Mouse (Mus musculus) hematopoietic stem cell, adult 5-6 weeks (primary cell): Measurements from ENCODE around the gene Ptprh. TPM values are rescaled to one million over a fixed set of nuclear protein-coding genes. Genes with fewer than 3 reads are reported as not detected.

Source experiments
- ATAC-seq, 2 experiments: fragments of 125-278 bp in 1 of 2; replicated peaks in 1 of 2; 2 replicates each; pipeline ENCODE4 v1.8.0; 2016 to 2017; ENCODE audit warnings: inconsistent platforms in 2 of 2, mild to moderate bottlenecking in 2 of 2, moderate number of reproducible peaks in 2 of 2, low read depth in 1 of 2, moderate TSS enrichment in 1 of 2; ENCODE audit not compliant: low FRiP score in 2 of 2, poor library complexity in 2 of 2, severe bottlenecking in 2 of 2, insufficient read depth in 1 of 2, low TSS enrichment in 1 of 2
- total RNA-seq: library from RNA; stranded (forward); fragments of 172-1452, 232-1000 nt; gene quantifications from 2 replicates; pipeline ENCODE4 v1.2.3, GENCODE M21; 2017

Ptprh gene
- not detected in 2 replicates for total RNA-seq

DNA sequence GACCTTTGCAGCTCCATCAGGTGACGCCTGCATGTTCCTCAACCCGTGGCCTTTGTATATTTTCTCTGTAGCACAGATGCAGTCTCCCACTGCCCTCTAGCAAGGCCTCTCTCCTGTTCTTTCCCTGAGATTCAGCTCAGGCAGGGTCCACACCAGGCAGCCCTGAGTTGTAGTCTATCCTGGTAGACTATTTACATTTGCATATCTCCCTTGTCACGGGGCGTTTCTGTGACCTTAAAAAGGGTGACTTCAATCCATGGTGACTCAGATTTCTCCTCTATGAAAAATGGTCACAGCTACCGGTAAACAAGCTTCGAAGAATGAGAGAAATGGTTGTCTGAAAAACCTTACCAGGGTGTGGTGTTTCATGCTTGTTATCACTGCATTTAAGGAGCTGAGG, at the start of gene Ptprh:
Gene Ptprh (minus strand): TSS at position 169 of the 400 bp plus-strand sequence.
- ATAC-seq = no peak

DNA sequence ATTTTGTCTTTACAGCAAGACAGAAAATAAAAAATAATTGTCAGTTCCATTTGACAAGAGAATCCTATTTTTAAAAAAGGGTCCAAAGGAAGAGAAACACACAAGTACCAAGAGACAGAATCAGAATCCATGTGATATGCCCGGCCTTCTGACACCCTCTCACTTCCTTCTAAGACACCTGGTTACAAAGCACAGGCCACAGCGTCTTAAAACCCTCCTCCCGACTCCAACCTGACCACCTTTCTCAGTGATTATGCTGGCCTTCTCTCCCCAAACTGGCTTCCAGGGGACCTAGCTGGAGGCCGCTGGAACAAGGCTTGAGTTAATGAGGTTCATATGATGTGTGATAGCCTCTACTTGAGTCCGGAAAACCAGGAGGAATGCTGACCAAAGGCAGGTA, 49.5 kb upstream of the Ptprh start:
- ATAC-seq = no peak

DNA sequence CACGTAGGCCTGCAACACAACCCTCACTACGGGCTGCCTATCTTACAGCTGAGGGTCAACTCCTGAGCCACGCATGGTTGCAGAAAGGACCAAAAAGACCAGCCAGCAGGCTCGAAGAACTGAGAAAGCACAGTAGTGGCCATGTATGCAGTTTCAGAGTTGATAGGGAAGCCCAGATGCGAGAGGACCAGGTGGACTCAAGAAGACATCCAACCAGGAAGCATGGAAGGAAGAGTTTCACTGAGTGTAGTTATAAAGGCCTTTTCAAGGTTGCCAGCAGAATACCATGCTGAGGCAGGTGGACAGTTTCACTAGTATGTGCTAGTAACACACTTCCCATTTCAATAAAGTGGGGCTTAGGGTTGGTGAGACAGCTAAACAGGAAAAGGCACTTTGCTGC, 48.9 kb upstream of the Ptprh start:
- ATAC-seq = no peak

DNA sequence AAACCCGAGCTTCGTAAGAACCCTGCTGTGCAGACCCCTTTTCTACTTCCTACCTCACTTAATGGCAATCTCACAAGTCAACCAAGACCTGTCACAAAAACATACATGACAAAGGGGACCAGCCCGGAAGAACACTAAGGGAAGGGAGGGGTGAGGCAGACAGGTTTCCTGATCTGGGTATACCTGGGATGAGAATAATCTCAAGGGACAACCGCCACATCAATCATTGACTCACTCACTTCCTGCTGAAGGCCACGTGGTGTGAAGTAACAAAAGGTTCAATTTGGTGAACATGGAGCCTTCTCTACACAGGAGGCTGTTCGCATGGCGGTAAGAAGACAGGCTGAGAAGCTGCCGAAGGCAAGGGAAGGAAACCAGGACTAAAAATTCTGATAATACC, 47.7 kb upstream of the Ptprh start:
- peak; percentile 5 to 8; a peak in 2 of 4 replicates for ATAC-seq

DNA sequence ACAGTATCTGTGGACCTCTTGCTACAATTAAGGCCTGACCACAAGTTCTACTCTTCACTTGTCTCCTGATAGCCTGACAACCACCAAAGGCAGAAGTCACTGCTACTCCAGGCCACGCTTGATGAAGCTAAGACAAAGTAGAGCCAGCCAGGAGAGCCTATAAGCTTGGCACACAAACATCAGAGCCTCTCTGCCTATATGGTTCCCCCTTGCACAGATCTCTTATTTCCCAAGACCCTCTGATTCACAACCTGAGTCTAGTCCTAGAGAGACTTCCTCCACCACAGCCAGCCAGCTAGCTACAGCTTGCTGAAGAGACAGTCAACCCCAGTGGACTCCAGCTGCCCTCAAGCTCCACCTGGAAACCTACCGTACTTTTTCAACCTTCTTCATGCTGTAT, 44.2 kb upstream of the Ptprh start:
- no peak for ATAC-seq

DNA sequence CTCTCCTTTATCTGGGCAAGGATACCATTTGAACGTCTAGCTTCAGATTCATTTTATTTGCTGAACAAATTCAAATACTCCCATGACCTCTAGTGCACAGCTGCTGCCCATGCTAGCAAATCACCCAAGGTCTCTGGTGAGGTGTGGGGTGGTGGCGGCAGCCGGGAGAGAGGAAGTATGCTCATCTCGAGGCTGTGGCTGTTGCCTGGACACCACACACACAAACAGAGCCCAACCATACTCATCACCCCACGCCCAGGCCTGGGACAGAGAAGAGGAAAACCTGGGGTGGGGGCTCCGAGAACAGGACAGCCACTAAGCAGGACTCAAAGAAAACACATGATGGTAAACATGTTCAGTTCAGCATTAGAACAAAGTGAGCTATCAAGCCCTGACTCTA, 43.5 kb upstream of the Ptprh start:
- peak; percentile 96 to 97 for ATAC-seq

DNA sequence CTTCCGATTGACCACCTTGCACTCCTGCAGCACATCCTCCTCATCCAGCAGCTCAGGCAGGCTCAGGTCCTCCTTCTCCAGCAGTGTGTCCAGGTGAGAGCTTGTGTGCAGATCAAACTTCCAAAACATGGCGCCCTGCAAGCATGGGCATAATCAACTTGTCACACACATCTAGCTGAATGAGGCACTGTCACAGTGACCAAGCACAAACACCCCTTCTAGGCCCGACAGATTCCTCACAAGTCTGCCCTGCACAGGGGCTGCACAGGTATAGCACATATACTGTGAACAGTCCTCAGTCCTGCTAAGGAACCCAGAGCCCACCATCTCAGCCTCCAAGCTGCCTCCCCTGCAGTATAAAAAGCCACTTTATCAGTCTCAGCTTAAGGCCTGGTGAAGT, 43.0 kb upstream of the Ptprh start:
- ATAC-seq = no peak

DNA sequence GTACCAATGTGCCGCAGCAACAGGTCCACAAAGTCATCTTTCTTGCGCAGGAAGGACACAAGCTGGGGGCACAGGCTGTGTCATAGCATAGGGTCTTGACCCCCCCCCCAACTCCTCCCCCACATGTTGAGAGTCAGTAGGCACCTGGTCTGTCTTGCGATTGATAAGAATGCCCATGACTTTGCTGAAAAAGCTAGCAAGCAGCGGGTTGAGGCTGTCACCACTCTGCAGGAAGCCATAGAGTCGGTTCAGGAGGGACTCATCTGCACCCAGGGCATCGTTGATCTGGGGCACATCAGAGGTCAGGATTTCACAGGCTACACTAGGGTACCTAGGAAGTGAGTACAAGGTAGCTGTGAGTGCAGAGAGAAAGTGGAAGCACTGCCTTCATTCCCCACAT, 39.4 kb upstream of the Ptprh start:
- no peak for ATAC-seq

DNA sequence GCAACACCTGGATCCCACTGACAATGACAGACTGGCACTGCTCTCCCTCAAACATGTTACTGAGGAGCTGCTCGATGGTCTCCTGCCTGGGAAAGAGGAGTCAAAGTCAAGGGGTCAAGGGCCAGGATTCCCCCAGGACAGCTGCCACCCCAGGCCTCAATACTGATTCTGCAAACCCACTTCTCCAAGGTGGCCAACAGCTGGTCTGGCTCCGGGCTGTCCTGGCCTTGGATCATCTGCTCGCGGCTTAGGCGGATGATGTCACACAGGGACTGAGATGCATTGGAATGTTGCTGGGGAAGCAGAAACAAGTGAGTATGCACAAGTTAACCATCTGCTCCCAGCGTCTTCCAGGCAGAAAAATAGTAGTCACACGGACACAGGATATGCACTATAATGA, 38.1 kb upstream of the Ptprh start:
- ATAC-seq = no peak

DNA sequence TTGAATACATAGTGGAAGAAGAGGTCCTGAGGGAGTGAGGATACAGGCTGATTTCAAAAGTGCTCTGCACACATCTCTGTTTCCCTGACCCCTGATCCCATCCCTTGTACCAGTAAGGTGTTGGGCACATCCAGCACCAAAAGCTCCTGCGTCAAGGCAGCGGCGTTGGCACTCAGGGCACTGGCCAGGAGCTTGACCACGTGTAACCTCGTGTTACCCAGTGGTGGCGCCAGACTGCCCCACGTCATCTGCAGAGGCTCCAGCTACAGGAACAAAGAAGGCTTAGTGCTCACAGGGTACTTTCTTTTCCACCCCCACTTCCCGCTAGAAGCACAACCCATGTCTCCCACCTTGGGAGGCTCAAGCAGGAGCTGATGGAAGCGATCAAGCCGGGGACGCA, 37.3 kb upstream of the Ptprh start:
- ATAC-seq = no peak

DNA sequence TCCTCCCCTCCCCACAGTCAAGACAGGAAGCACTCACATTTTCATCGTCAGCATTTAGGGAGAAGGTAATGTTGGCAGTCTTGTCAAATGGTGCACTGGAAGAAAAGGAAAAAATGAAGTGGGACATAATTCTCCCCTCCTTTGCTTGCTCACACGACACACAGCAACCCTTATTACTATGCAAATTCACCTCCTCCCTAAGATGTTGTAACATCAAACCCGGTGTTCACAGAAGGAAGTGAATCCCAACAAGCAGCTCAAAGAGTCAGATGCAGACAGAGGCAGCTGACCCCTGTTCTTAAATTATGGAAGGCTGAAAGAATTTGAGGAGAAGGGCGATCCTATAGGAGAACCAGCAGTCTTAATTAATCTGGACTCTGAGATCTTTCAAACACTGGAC, 32.3 kb upstream of the Ptprh start:
- no peak for ATAC-seq

DNA sequence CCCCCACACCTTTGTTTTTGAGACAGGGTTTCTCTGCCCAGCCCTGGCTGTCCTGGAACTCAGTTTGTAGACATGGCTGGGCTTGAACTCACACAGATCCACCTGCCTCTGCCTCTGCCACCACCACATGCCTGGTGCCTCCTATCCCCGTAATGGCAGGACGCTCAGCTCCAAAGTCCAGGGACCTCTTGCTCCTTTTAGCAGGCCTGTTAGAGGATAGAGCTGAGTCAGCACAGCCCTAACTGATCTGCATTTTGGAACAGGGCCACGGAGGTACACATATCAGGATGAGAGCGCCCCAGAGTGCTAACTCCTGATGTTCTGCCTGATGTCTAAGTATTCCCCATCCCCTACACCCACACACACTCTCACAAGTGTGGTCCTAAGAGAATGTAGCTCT, 27.2 kb upstream of the Ptprh start, which contains the start of gene Tmem86b:
Gene Tmem86b (minus strand): TSS at position 392 of the 400 bp plus-strand sequence.
- no peak for ATAC-seq

DNA sequence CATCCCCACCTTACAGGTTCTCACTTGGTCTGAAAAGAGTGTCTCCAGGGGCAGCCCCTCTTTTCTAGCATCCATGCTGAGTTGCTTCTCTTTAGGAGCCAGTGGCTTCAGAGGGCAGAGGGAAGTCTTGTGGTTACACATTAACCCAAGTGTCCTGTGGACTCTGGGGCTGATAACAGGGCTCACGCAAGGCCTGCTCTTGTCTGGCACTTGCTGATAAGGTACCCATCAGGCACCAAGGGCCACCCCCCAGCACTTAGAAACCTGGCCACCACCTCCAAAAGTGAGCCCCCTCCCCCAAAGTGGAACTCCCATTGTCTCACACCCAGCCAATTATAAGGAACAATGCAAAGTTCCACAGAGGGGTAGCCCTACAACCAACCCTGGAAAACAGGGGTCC, 26.4 kb upstream of the Ptprh start:
- peak; percentile 48 to 54; a peak in 3 of 4 replicates for ATAC-seq

DNA sequence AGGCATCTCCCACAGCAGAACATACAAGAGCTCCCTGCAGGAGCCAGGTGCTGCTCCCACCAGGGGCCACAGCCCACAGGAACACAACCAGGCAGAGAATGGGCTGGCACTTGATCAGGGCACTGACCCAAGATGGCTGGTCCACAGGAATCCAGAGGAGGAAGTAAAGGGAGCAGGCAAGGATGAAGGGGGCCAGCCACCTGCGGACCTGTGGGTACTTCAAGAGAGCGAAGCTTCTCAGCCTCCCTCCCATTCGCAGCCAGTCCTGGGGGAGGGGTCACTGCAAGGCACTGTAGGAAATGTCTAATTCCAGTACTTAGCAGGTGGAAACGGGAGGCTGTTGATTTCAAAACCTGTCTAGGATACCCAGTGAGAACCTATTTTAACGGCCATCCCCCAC, 25.7 kb upstream of the Ptprh start:
- ATAC-seq = peak in 1 of 2 experiments; percentile 15; a peak in 1 of 4 replicates

DNA sequence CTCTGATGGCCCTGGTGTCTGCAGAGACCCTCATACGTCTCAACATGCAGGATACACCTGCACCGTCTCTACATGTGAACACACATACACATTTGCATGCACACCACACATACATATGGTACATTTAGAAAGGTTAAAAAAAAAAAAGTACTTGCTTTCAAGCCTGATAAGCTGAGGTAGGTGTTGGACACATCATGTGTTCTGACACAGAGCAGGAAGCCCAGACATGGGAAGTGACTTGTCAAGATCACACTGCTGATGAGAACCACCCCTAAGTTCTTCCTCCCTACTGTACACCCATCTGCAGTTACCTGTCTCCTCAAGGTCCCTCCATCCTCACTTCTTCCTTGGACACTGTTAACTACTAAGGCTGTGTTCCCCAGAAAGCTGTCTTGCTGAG, 22.1 kb upstream of the Ptprh start:
- ATAC-seq = no peak

DNA sequence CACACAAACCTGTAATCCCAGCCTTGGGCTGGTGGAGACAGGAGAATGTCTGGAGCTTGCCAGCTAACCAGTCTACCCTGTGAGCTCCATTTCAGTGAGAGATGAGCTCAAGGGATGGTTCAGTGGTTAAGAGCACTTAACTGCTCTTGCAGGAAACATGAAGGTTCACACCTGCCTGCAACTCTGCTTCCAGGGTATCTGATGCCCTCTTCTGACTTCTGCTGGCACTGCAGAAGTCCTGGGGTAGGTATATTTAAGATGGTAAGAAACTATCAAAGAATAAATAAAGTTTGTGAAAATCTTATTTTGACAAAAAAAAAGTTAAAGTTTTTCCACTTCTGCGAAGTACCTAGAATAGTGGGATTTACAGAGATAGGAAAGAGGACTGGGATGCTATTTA, 20.5 kb upstream of the Ptprh start:
- ATAC-seq = 0 out of 4 replicates have a peak, but pooled peaks of 1 of the 2 experiments have one; percentile 34

DNA sequence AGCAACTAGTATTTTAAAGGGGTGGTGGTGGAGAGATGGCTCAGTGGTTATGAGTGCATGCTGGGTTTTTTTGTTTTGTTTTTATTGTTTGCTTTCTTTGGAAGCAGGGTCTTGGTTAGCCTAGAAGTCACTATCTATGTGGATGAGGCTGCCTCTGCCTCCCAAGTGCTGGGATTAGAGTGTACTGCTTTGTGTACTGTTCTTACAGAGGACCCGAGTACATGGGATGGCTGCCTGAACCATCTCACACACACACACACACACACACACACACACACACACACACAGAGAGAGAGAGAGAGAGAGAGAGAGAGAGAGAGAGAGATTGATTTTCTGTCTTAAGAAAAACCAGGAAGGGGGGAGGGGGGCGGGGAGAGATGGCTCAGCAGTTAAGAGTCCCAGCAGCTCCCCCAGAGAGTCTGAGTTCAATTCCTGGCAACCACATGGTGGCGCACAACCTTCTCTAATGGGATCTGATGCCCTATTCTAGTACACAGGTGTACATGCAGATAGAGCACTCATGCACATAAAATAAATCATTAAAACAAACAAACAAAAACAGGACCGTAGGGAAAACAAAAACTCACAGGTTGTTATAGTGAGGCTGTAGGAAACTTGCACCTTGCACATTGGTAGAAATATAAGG, 19.8 kb upstream of the Ptprh start:
- peak in 1 of 2 experiments; percentile 46; a peak in 1 of 4 replicates for ATAC-seq

DNA sequence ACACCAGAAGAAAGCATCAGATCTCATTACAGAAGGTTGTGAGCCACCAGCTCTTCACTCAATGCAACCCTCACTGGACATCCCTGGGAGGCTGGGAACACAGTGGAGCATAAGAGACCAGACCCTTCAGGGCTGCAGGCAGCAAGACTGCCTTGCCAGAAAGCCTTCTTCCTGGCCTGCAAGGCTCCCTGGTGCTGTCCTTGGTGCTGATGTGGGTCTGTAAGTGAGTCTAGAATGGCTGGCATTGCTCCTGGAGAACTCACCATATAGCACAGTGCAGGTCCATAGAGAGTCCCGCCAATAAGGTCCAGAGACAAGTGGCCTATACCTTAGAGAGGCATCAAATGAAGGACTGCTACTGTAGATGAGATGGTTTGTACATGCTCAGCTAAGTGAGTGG, 16.1 kb upstream of the Ptprh start:
- peak; percentile 34 to 58; a peak in 2 of 4 replicates for ATAC-seq

DNA sequence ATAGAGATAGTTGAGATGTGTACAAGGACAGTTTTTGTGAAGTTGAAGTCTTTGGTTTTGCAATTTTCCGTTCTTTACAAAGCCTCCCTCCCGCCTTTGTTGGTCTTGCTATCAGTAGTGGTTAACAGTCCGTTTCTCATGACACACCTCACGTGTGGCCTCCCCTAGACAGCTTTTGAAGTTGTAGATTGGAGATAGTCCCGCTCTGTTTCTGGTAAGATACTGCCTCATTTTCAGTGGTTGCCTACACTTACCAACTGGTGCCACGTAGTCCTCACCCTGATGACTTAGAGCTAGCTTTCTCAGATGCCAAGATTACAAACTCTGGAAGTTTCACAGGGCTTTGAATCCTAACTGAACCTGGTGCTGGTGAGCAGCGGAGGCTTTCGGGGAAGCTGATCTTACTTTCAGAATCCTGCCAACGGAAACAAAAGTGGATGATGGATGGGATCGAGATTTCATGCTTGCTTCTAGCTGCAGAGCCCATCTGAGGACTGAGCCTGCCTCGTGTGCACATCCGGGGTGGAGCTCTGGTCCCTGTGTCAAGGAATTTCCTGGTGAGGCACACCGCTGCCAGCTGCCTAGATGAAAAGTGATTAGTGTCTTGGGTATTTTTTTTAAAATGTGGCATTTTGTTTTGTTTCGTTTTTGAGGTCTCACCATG, 10.0 kb upstream of the Ptprh start:
- ATAC-seq = peak; percentile 81 to 90
